Comparison of ENCODE assay signal across 8 mouse cellular contexts in genomic region chr13:51800921-51801320, GRCm38 (mm10). TPM values are rescaled to one million over a fixed set of nuclear protein-coding genes. Genes with fewer than 3 reads are reported as not detected.
DNase-seq lines count a peak whose midpoint lies in the region; ATAC-seq lines count a peak whose summit lies in the region.
"Had no signal": no experiment of that assay in that cellular context is flagged by ENCODE, and none has a peak within 500 bp of the region (broad histone marks: within the 10 kb centered on the region; RNA-seq: fewer than 3 reads in every experiment).

No protein-coding gene starts in this region.

- ATAC-seq in midbrain, embryonic 14.5 days (ENCODE audit: low FRiP score, low TSS enrichment), result no peak
- no peak for ATAC-seq in midbrain, embryonic 11.5 days (ENCODE audit: low FRiP score)
- ATAC-seq in forebrain, embryonic 16.5 days, result peak; percentile 71
- peak; percentile 74 for ATAC-seq in megakaryocyte progenitor cell, adult 5-6 weeks (replicated peaks; ENCODE audit: poor library complexity)
- no peak for ATAC-seq in intestine, embryonic 15.5 days

- no peaks in the 10 kb centered on the region for H3K9me3 ChIP-seq in midbrain, embryonic 14.5 days (ENCODE audit: control insufficient read depth, low read length)
- H3K9me3 ChIP-seq in midbrain, embryonic 11.5 days (ENCODE audit: control insufficient read depth, low read length), result no peaks in the 10 kb centered on the region
- H3K9me3 ChIP-seq in forebrain, embryonic 16.5 days (ENCODE audit: control insufficient read depth, low read length), result no peaks in the 10 kb centered on the region
- no peaks in the 10 kb centered on the region for H3K9me3 ChIP-seq in intestine, embryonic 15.5 days
- H3K9me3 ChIP-seq: embryonic facial prominence, embryonic 12.5 days had no signal

- H3K9ac ChIP-seq in midbrain, embryonic 14.5 days (replicated peaks; ENCODE audit: low read length), result no peak overlapping the region
- H3K9ac ChIP-seq in midbrain, embryonic 11.5 days (ENCODE audit: low read length), result no peak overlapping the region
- H3K9ac ChIP-seq in forebrain, embryonic 16.5 days (replicated peaks; ENCODE audit: low read depth, low read length), result no peak overlapping the region
- H3K9ac ChIP-seq in intestine, embryonic 15.5 days, result no peak overlapping the region
- H3K9ac ChIP-seq: embryonic facial prominence, embryonic 12.5 days had no signal

- peak; percentile 29 for DNase-seq in midbrain, embryonic 14.5 days
- DNase-seq in midbrain, embryonic 11.5 days (ENCODE audit: low spot score, missing footprints), result no peak
- peak; percentile 87 to 91 for DNase-seq in thymus, postnatal 36 days
- no peak for DNase-seq in cerebellum, postnatal 4 days (ENCODE audit: low spot score in 2 of 2)

- H3K27me3 ChIP-seq in midbrain, embryonic 14.5 days (ENCODE audit: control insufficient read depth, insufficient read depth, low read length), result no peaks in the 10 kb centered on the region
- H3K27me3 ChIP-seq in midbrain, embryonic 11.5 days (ENCODE audit: control insufficient read depth, insufficient read depth, low read length), result no peaks in the 10 kb centered on the region
- H3K27me3 ChIP-seq in forebrain, embryonic 16.5 days (replicated peaks; ENCODE audit: control insufficient read depth, insufficient read depth, low read length), result no peaks in the 10 kb centered on the region
- no peaks in the 10 kb centered on the region for H3K27me3 ChIP-seq in intestine, embryonic 15.5 days (replicated peaks)
- H3K27me3 ChIP-seq: embryonic facial prominence, embryonic 12.5 days had no signal

- H3K4me1 ChIP-seq in midbrain, embryonic 14.5 days (ENCODE audit: control insufficient read depth, insufficient read depth, low read length), result no peaks in the 10 kb centered on the region
- no peaks in the 10 kb centered on the region for H3K4me1 ChIP-seq in midbrain, embryonic 11.5 days (ENCODE audit: control insufficient read depth, insufficient read depth, low read length)
- H3K4me1 ChIP-seq in forebrain, embryonic 16.5 days (replicated peaks; ENCODE audit: control insufficient read depth, insufficient read depth, low read length), result peaks cover 14% of the 10 kb centered on the region
- no peaks in the 10 kb centered on the region for H3K4me1 ChIP-seq in intestine, embryonic 15.5 days (replicated peaks)
- H3K4me1 ChIP-seq: embryonic facial prominence, embryonic 12.5 days had no signal

- no peak overlapping the region for H3K4me3 ChIP-seq in midbrain, embryonic 14.5 days (replicated peaks; ENCODE audit: low read depth, low read length)
- no peak overlapping the region for H3K4me3 ChIP-seq in midbrain, embryonic 11.5 days (ENCODE audit: low read depth, low read length)
- no peak overlapping the region for H3K4me3 ChIP-seq in forebrain, embryonic 16.5 days (replicated peaks; ENCODE audit: low read length)
- H3K4me3 ChIP-seq in intestine, embryonic 15.5 days (replicated peaks), result no peak overlapping the region
- H3K4me3 ChIP-seq: embryonic facial prominence, embryonic 12.5 days had no signal

- WGBS in midbrain, embryonic 14.5 days, result 71% methylated on average over 9 of the region's 9 CpGs
- WGBS in midbrain, embryonic 11.5 days, result 74% methylated on average over 9 of the region's 9 CpGs
- WGBS in forebrain, embryonic 16.5 days, result 58% methylated on average over 9 of the region's 9 CpGs
- WGBS in intestine, embryonic 15.5 days, result 51% methylated on average over 9 of the region's 9 CpGs

- no peak overlapping the region for H3K4me2 ChIP-seq in midbrain, embryonic 14.5 days (ENCODE audit: low read length)
- no peak overlapping the region for H3K4me2 ChIP-seq in midbrain, embryonic 11.5 days
- H3K4me2 ChIP-seq in forebrain, embryonic 16.5 days (ENCODE audit: low read length), result no peak overlapping the region
- no peak overlapping the region for H3K4me2 ChIP-seq in intestine, embryonic 15.5 days (replicated peaks)
- H3K4me2 ChIP-seq: embryonic facial prominence, embryonic 12.5 days had no signal

- no peaks in the 10 kb centered on the region for H3K36me3 ChIP-seq in midbrain, embryonic 14.5 days (ENCODE audit: control insufficient read depth, insufficient read depth, low read length)
- H3K36me3 ChIP-seq in midbrain, embryonic 11.5 days (ENCODE audit: control insufficient read depth, insufficient read depth, low read length), result no peaks in the 10 kb centered on the region
- no peaks in the 10 kb centered on the region for H3K36me3 ChIP-seq in forebrain, embryonic 16.5 days (ENCODE audit: control insufficient read depth, insufficient read depth)
- H3K36me3 ChIP-seq in intestine, embryonic 15.5 days, result no peaks in the 10 kb centered on the region
- H3K36me3 ChIP-seq: embryonic facial prominence, embryonic 12.5 days had no signal

- no peak overlapping the region for H3K27ac ChIP-seq in midbrain, embryonic 14.5 days (replicated peaks; ENCODE audit: low read depth, low read length)
- no peak overlapping the region for H3K27ac ChIP-seq in midbrain, embryonic 11.5 days (ENCODE audit: low read depth, low read length)
- H3K27ac ChIP-seq in forebrain, embryonic 16.5 days (ENCODE audit: low read length), result peak overlapping the region; percentile 68
- H3K27ac ChIP-seq in intestine, embryonic 15.5 days, result no peak overlapping the region
- H3K27ac ChIP-seq: embryonic facial prominence, embryonic 12.5 days had no signal

RNA-seq across cellular contexts. Expression of gene Sema4d, which starts 7.4 kb away (rescaled TPM):
- polyA plus RNA-seq in midbrain, embryonic 14.5 days (2014; fragmentation: Nextera tagmentation; extraction: Ambion mirVana), result 11.5 and 13.3 TPM in 2 replicates
- 4.9 and 5.0 TPM in 2 replicates for polyA plus RNA-seq in midbrain, embryonic 11.5 days (2014; fragmentation: Nextera tagmentation; extraction: Ambion mirVana)
- 20.8 and 24.6 TPM in 2 replicates for polyA plus RNA-seq in forebrain, embryonic 16.5 days (2015; fragmentation: Nextera tagmentation; extraction: Ambion mirVana)
- 25.4 and 27.1 TPM in 2 replicates for total RNA-seq in megakaryocyte progenitor cell, adult 5-6 weeks (2015)
- 8.6 and 10.7 TPM in 2 replicates for total RNA-seq in megakaryocyte progenitor cell, adult 5-6 weeks (2017)
- polyA plus RNA-seq in intestine, embryonic 15.5 days (2015; fragmentation: Nextera tagmentation; extraction: Ambion mirVana), result 6.2 and 7.0 TPM in 2 replicates

RNA-seq across cellular contexts. Expression of gene Gadd45g, which starts 45.6 kb away (rescaled TPM):
- 58.7 and 85.9 TPM in 2 replicates for polyA plus RNA-seq in midbrain, embryonic 14.5 days (2014; fragmentation: Nextera tagmentation; extraction: Ambion mirVana)
- 252 and 256 TPM in 2 replicates for polyA plus RNA-seq in midbrain, embryonic 11.5 days (2014; fragmentation: Nextera tagmentation; extraction: Ambion mirVana)
- 119 and 122 TPM in 2 replicates for polyA plus RNA-seq in forebrain, embryonic 16.5 days (2015; fragmentation: Nextera tagmentation; extraction: Ambion mirVana)
- total RNA-seq in megakaryocyte progenitor cell, adult 5-6 weeks (2015), result 1.8 and 2.6 TPM in 2 replicates
- 2.5 and 2.6 TPM in 2 replicates for total RNA-seq in megakaryocyte progenitor cell, adult 5-6 weeks (2017)
- polyA plus RNA-seq in intestine, embryonic 15.5 days (2015; fragmentation: Nextera tagmentation; extraction: Ambion mirVana), result 35.4 and 36.3 TPM in 2 replicates

Comparison
In these comparisons a context has a peak if more than half of its experiments do, and no peak if none do; other contexts are left out.
1. DNase-seq: peak in midbrain, embryonic 14.5 days (single experiment) and thymus, postnatal 36 days (2 of 2); none in midbrain, embryonic 11.5 days (single experiment) and cerebellum, postnatal 4 days (0 of 2).
2. ATAC-seq: peak in forebrain, embryonic 16.5 days (single experiment) and megakaryocyte progenitor cell, adult 5-6 weeks (single experiment); none in midbrain, embryonic 14.5 days (single experiment), midbrain, embryonic 11.5 days (single experiment) and intestine, embryonic 15.5 days (single experiment).